Mouse (Mus musculus) lung, embryonic 14.5 days (tissue): ENCODE measurements at regions not wholly inside any gene's neighbourhood (a gene's known extent, or its start where the extent isn't known, plus 50 kb on each side); places are given as distances from the start of the nearest gene placed in this dataset.

Experiments
- ATAC-seq: fragments of 200-750 bp; cut with Nextera tagmentation; 2 replicates; pipeline ENCODE4 v1.8.0; 2017; ENCODE audit warnings: mild to moderate bottlenecking, moderate TSS enrichment, moderate library complexity; ENCODE audit not compliant: insufficient read depth
- DNase-seq: peaks from one replicate; pipeline ENCODE4 v3.0.0-alpha.2; 2015
- H3K27ac ChIP-seq: fragments of 300-500 bp; sonication (generic); 2 replicates; pipeline ENCODE4 v1.5.1; 2014; ENCODE audit warnings: low read depth, mild to moderate bottlenecking, moderate library complexity
- H3K27me3 ChIP-seq: fragments of 300-500 bp; sonication (generic); 2 replicates; pipeline ENCODE4 v1.6.1; 2014; ENCODE audit warnings: low read length, control low read depth; ENCODE audit not compliant: insufficient read depth
- H3K36me3 ChIP-seq: fragments of 300-500 bp; sonication (generic); 2 replicates; pipeline ENCODE4 v1.6.1; 2014; ENCODE audit warnings: control low read depth; ENCODE audit not compliant: insufficient read depth
- H3K4me1 ChIP-seq: fragments of 300-500 bp; sonication (generic); 2 replicates; pipeline ENCODE4 v1.6.1; 2014; ENCODE audit warnings: antibody characterized with exemption, control low read depth; ENCODE audit not compliant: insufficient read depth
- H3K4me2 ChIP-seq: fragments of 300-500 bp; sonication (generic); 2 replicates; pipeline ENCODE4 v1.6.1; 2014; ENCODE audit warnings: mild to moderate bottlenecking
- H3K4me3 ChIP-seq: fragments of 300-500 bp; sonication (generic); 2 replicates; pipeline ENCODE4 v1.5.1; 2014; ENCODE audit warnings: low read depth, low read length
- H3K9ac ChIP-seq: fragments of 300-500 bp; sonication (generic); 2 replicates; pipeline ENCODE4 v1.6.1; 2014
- H3K9me3 ChIP-seq: fragments of 300-500 bp; sonication (generic); 2 replicates; pipeline ENCODE4 v1.6.1; 2016; ENCODE audit warnings: low read depth, low read length, control low read depth
- CTCF ChIP-seq: IDR thresholded peaks from 2 replicates; pipeline ENCODE4 v1.5.1; 2016; ENCODE audit warnings: antibody characterized with exemption, low read depth
- WGBS: fragments of 180-500 bp; shearing (Covaris S2); extraction: QIAGEN DNeasy Blood & Tissue Kit; methylation state at CpG from one replicate; pipeline ENCODE4 v1.1.7; 2014; 5-methylcytosine and 5-hydroxymethylcytosine counted together

GRCm38 (mm10) chr7:113140011-113140438 is 67.2 kb upstream of the Arntl start:
- Histone ChIP-seq H3K9me3 (no peaks in the 10 kb centered on the region), H3K27me3 (no peaks in the 10 kb centered on the region), H3K36me3 (no peaks in the 10 kb centered on the region), H3K4me2 (no peak overlapping the region), H3K9ac (no peak overlapping the region), H3K27ac (no peak overlapping the region), H3K4me3 (no peak overlapping the region), H3K4me1 (no peaks in the 10 kb centered on the region)
- ATAC-seq (no peak), DNase-seq (no peak)
- WGBS, result 72% methylated on average over 10 of the region's 10 CpGs
- no peak for TF ChIP-seq CTCF

- no peak for TF ChIP-seq CTCF
- Histone ChIP-seq H3K4me2 (no peak overlapping the region), H3K4me3 (no peak overlapping the region), H3K9ac (no peak overlapping the region), H3K36me3 (no peaks in the 10 kb centered on the region), H3K27ac (no peak overlapping the region), H3K4me1 (no peaks in the 10 kb centered on the region), H3K9me3 (no peaks in the 10 kb centered on the region), H3K27me3 (no peaks in the 10 kb centered on the region)
- ATAC-seq (no peak), DNase-seq (no peak)
- WGBS, result 52% methylated on average over 10 of the region's 10 CpGs
Measured at GRCm38 (mm10) chr7:113141846-113142683, 65.2 kb upstream of the Arntl start.

GRCm38 (mm10) chr7:113143552-113143951 is 63.7 kb upstream of the Arntl start:
- 7% methylated on average over 7 of the region's 7 CpGs for WGBS
- H3K36me3 ChIP-seq, result no peaks in the 10 kb centered on the region
- no peak overlapping the region for H3K4me2 ChIP-seq
- H3K4me1 ChIP-seq, result no peaks in the 10 kb centered on the region
- peak; percentile 92 for TF ChIP-seq CTCF
- DNase-seq (peak; percentile 95), ATAC-seq (peak; percentile 52; the same call in 1 of the 2 replicates)
- H3K4me3 ChIP-seq, result no peak overlapping the region
- H3K9ac ChIP-seq, result no peak overlapping the region
- no peaks in the 10 kb centered on the region for H3K9me3 ChIP-seq
- H3K27ac ChIP-seq, result no peak overlapping the region
- H3K27me3 ChIP-seq, result no peaks in the 10 kb centered on the region

- H3K4me3 ChIP-seq, result no peak overlapping the region
- no peaks in the 10 kb centered on the region for H3K4me1 ChIP-seq
- ATAC-seq (no peak), DNase-seq (no peak)
- no peak overlapping the region for H3K9ac ChIP-seq
- no peaks in the 10 kb centered on the region for H3K27me3 ChIP-seq
- no peak overlapping the region for H3K4me2 ChIP-seq
- no peaks in the 10 kb centered on the region for H3K9me3 ChIP-seq
- no peak overlapping the region for H3K27ac ChIP-seq
- no peaks in the 10 kb centered on the region for H3K36me3 ChIP-seq
- WGBS, result 68% methylated on average over 8 of the region's 8 CpGs
- no peak for TF ChIP-seq CTCF
Measured at GRCm38 (mm10) chr7:113145046-113145445, 62.2 kb upstream of the Arntl start.

- Histone ChIP-seq H3K4me2 (no peak overlapping the region), H3K36me3 (no peaks in the 10 kb centered on the region), H3K4me3 (no peak overlapping the region), H3K27ac (no peak overlapping the region), H3K27me3 (no peaks in the 10 kb centered on the region), H3K9ac (no peak overlapping the region), H3K9me3 (no peaks in the 10 kb centered on the region), H3K4me1 (no peaks in the 10 kb centered on the region)
- TF ChIP-seq CTCF, result no peak
- no peak for ATAC-seq
- DNase-seq, result no peak
- WGBS, result 78% methylated on average over 2 of the region's 2 CpGs
Measured at GRCm38 (mm10) chr7:113146108-113146507, 61.2 kb upstream of the Arntl start.

GRCm38 (mm10) chr7:113146526-113146925 is 60.7 kb upstream of the Arntl start:
- 79% methylated on average over 9 of the region's 9 CpGs for WGBS

GRCm38 (mm10) chr7:113147391-113148332 is 59.6 kb upstream of the Arntl start:
- Histone ChIP-seq H3K27me3 (no peaks in the 10 kb centered on the region), H3K4me2 (no peak overlapping the region), H3K9ac (no peak overlapping the region), H3K4me1 (0 out of 2 replicates have a peak, but pooled peaks cover 2% of the 10 kb centered on the region), H3K9me3 (no peaks in the 10 kb centered on the region), H3K36me3 (no peaks in the 10 kb centered on the region), H3K27ac (no peak overlapping the region), H3K4me3 (no peak overlapping the region)
- WGBS, result 41% methylated on average over 16 of the region's 16 CpGs
- DNase-seq, result no peak
- no peak for ATAC-seq
- no peak for TF ChIP-seq CTCF

More at GRCm38 (mm10) chr7:113146526-113146925, 60.7 kb upstream of the Arntl start:
- Histone ChIP-seq H3K36me3 (no peaks in the 10 kb centered on the region), H3K4me3 (no peak overlapping the region), H3K27ac (no peak overlapping the region), H3K9ac (no peak overlapping the region), H3K4me1 (0 out of 2 replicates have a peak, but pooled peaks cover 2% of the 10 kb centered on the region), H3K4me2 (no peak overlapping the region), H3K27me3 (no peaks in the 10 kb centered on the region), H3K9me3 (no peaks in the 10 kb centered on the region)
- DNase-seq, result no peak
- no peak for TF ChIP-seq CTCF
- no peak for ATAC-seq
